Mouse (Mus musculus) heart, adult 2 months (tissue): ENCODE measurements at regions not wholly inside any gene's neighbourhood (a gene's known extent, or its start where the extent isn't known, plus 50 kb on each side); places are given as distances from the start of the nearest gene placed in this dataset.

Experiments
- DNase-seq, 2 experiments: peaks; one replicate each; pipeline ENCODE4 v3.0.0; 2021
- H3K27ac ChIP-seq: fragments of 200-600 bp; 2 replicates; pipeline ENCODE4 v1.8.1; 2022
- H3K27me3 ChIP-seq: fragments of 200-500 bp; 2 replicates; pipeline ENCODE4 v1.6.1; 2012; ENCODE audit warnings: mild to moderate bottlenecking, low read length, inconsistent platforms, mixed read lengths; ENCODE audit not compliant: control insufficient read depth, insufficient read depth
- H3K36me3 ChIP-seq: fragments of 200-500 bp; 2 replicates; pipeline ENCODE4 v1.6.1; 2012; ENCODE audit warnings: low read length, inconsistent platforms; ENCODE audit not compliant: control insufficient read depth, insufficient read depth
- H3K4me1 ChIP-seq: fragments of 200-500 bp; 2 replicates; pipeline ENCODE4 v1.6.1; 2011; ENCODE audit warnings: low read length; ENCODE audit not compliant: control insufficient read depth, insufficient read depth
- H3K4me3 ChIP-seq: fragments of 200-600 bp; 2 replicates; pipeline ENCODE4 v1.8.1; 2022
- H3K79me2 ChIP-seq: fragments of 200-500 bp; replicated peaks from 2 replicates; pipeline ENCODE4 v1.6.1; 2012; ENCODE audit warnings: mild to moderate bottlenecking, inconsistent platforms, low read length, moderate library complexity, mixed read lengths; ENCODE audit not compliant: control insufficient read depth, insufficient read depth
- H3K9ac ChIP-seq: fragments of 200-500 bp; 2 replicates; pipeline ENCODE4 v1.6.1; 2012; ENCODE audit warnings: low read depth, mild to moderate bottlenecking, control low read depth, inconsistent platforms, low read length, mixed read lengths
- CTCF ChIP-seq: fragments of 200-600 bp; IDR thresholded peaks from 2 replicates; pipeline ENCODE4 v1.8.1; 2022; ENCODE audit warnings: antibody characterized with exemption, mild to moderate bottlenecking, moderate library complexity
- EP300 ChIP-seq: fragments of 200-500 bp; IDR thresholded peaks from 2 replicates; pipeline ENCODE4 v1.6.1; 2011; ENCODE audit warnings: low read depth, low read length, control low read depth; ENCODE audit not compliant: insufficient read depth
- POLR2A ChIP-seq: fragments of 200-500 bp; IDR thresholded peaks from 2 replicates; pipeline ENCODE4 v1.6.1; 2011; ENCODE audit warnings: mild to moderate bottlenecking, low read depth, low read length, control low read depth; ENCODE audit not compliant: insufficient read depth
- WGBS: fragments of 180-500 bp; shearing (Covaris S2); methylation state at CpG from one replicate; pipeline ENCODE4 v1.1.7; 2018; 5-methylcytosine and 5-hydroxymethylcytosine counted together
- intact Hi-C: fragments of 180-260 bp; cut with DNase I; formaldehyde crosslinking; loops from one replicate; pipeline ENCODE4 v1.15.1; 2025

GRCm38 (mm10) chr1:75844529-75844928 is 298.5 kb downstream of the Slc4a3 start:
- H3K4me3 ChIP-seq: no peak overlapping the region
- no peak for DNase-seq
- 94% methylated on average over 4 of the region's 4 CpGs for WGBS
- intact Hi-C loops: no loop called here
- TF ChIP-seq EP300: no peak
- TF ChIP-seq POLR2A: no peak
- TF ChIP-seq CTCF: no peak
- H3K4me1 ChIP-seq: no peaks in the 10 kb centered on the region
- H3K9ac ChIP-seq: no peak overlapping the region
- H3K79me2 ChIP-seq: no peaks in the 10 kb centered on the region
- H3K27ac ChIP-seq: no peak overlapping the region
- H3K27me3 ChIP-seq: no peaks in the 10 kb centered on the region
- H3K36me3 ChIP-seq: no peaks in the 10 kb centered on the region

- Histone ChIP-seq H3K27me3 (no peaks in the 10 kb centered on the region), H3K79me2 (no peaks in the 10 kb centered on the region), H3K36me3 (no peaks in the 10 kb centered on the region), H3K4me3 (no peak overlapping the region), H3K9ac (no peak overlapping the region), H3K4me1 (no peaks in the 10 kb centered on the region), H3K27ac (no peak overlapping the region)
- no peak for TF ChIP-seq CTCF
- TF ChIP-seq EP300: no peak
- TF ChIP-seq POLR2A: no peak
- no peak for DNase-seq
- intact Hi-C loops: no loop called here
- WGBS: 46% methylated on average over 7 of the region's 7 CpGs
Observed at GRCm38 (mm10) chr1:75844981-75845380, 298.9 kb downstream of the Slc4a3 start.

- WGBS: 83% methylated on average over 4 of the region's 4 CpGs
- no peaks in the 10 kb centered on the region for H3K4me1 ChIP-seq
- H3K4me3 ChIP-seq: no peak overlapping the region
- H3K36me3 ChIP-seq: no peaks in the 10 kb centered on the region
- TF ChIP-seq EP300: no peak
- no peak for TF ChIP-seq CTCF
- no peak for TF ChIP-seq POLR2A
- no peaks in the 10 kb centered on the region for H3K79me2 ChIP-seq
- DNase-seq: no peak
- intact Hi-C loops: no loop called here
- H3K9ac ChIP-seq: no peak overlapping the region
- no peak overlapping the region for H3K27ac ChIP-seq
- no peaks in the 10 kb centered on the region for H3K27me3 ChIP-seq
Observed at GRCm38 (mm10) chr1:75845771-75846535, 299.9 kb downstream of the Slc4a3 start.

GRCm38 (mm10) chr1:75847681-75848080 is 301.6 kb downstream of the Slc4a3 start:
- Histone ChIP-seq H3K36me3 (no peaks in the 10 kb centered on the region), H3K79me2 (no peaks in the 10 kb centered on the region), H3K4me1 (no peaks in the 10 kb centered on the region), H3K9ac (no peak overlapping the region), H3K27ac (no peak overlapping the region), H3K27me3 (no peaks in the 10 kb centered on the region), H3K4me3 (no peak overlapping the region)
- DNase-seq: no peak
- WGBS: 65% methylated on average over 3 of the region's 3 CpGs
- no peak for TF ChIP-seq POLR2A
- no peak for TF ChIP-seq CTCF
- TF ChIP-seq EP300: no peak
- intact Hi-C loops: no loop called here

DNA sequence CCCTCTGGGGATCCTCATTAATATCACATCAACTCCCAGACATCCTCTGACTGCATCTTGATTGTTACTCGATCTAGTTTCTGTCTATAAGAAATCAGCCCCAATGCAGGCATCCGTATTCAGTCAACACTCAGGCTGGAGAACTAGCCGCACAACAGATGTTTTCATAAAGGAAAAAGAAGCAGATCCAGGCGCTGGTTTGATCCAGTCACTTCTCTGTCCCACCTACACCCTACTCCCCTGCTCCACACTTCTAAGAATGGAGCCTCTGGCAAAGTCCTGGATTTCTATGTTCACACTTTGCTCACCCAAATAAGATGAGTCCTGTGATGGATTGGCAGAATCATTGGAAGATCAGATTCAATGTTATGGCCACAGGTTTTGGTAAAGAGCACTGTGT is 302.4 kb downstream of the Slc4a3 start:
- Histone ChIP-seq H3K4me1 (no peaks in the 10 kb centered on the region), H3K36me3 (no peaks in the 10 kb centered on the region), H3K27ac (no peak overlapping the region), H3K9ac (no peak overlapping the region), H3K79me2 (no peaks in the 10 kb centered on the region), H3K4me3 (no peak overlapping the region), H3K27me3 (no peaks in the 10 kb centered on the region)
- TF ChIP-seq POLR2A (no peak), CTCF (no peak), EP300 (no peak)
- no peak for DNase-seq
- WGBS: 83% methylated on average over 4 of the region's 4 CpGs
- intact Hi-C loops: no loop called here

DNA sequence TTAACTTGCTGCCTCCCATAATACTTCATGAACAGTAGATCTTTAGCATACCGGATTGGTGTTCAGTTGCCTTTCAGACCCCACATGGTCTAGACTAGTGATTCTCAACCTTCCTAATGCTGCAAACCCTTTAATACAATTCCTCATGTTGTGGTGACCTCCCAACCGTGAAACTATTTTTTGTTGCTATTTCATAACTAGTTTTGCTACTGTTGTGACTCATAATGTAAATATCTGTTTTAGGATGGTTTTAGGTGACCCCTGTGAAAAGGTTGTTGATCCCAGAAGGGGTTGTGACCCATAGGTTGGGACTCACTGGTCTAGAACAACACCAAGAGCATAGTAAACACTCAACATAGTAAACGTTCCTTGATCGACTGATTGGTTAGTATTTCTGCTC is 304.1 kb downstream of the Slc4a3 start:
- Histone ChIP-seq H3K27me3 (no peaks in the 10 kb centered on the region), H3K4me3 (no peak overlapping the region), H3K4me1 (no peaks in the 10 kb centered on the region), H3K9ac (no peak overlapping the region), H3K27ac (no peak overlapping the region), H3K36me3 (no peaks in the 10 kb centered on the region), H3K79me2 (no peaks in the 10 kb centered on the region)
- TF ChIP-seq EP300 (no peak), POLR2A (no peak), CTCF (no peak)
- no peak for DNase-seq
- 91% methylated on average over 4 of the region's 4 CpGs for WGBS
- intact Hi-C loops: no loop called here
